7 mouse cellular contexts compared by ENCODE assay signal in the genomic region with DNA sequence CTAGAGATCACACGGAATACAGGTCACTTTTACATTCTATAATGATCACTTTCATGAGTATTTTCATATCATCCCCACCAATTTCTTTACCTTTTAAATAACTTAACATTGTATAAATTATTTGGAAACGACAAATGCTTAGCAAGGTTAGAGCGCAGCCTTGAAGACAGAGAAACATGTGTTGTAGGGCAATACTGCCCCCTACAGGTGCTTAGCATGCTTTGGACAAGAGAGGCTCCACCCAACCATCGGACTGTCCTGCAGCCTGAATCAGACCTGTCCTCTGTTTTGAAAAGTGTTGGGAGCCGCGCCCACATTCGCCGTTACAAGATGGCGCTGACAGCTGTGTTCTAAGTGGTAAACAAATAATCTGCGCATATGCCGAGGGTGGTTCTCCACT. TPM values are rescaled to one million over a fixed set of nuclear protein-coding genes. Genes with fewer than 3 reads are reported as not detected.
A peak's percentile ranks its signal among the peaks of the same experiment; 100 is the strongest.
DNase-seq lines count a peak whose midpoint lies in the region; ATAC-seq lines count a peak whose summit lies in the region.

No protein-coding gene starts in this region.

- DNase-seq in urinary bladder, postnatal 14 days (ENCODE audit: low spot score): peak; percentile 13
- DNase-seq in urinary bladder, postnatal 10 days (ENCODE audit: low spot score): no peak
- peak; percentile 34 for DNase-seq in adrenal gland, adult 8-10 months
- DNase-seq in kidney, postnatal 10 days: peak; percentile 33
- DNase-seq in Muller cell, postnatal 12 days (ENCODE audit: inconsistent ontology term): no peak
- DNase-seq in frontal cortex, postnatal 36 days (ENCODE audit: low spot score in 2 of 2): no peak

- no peak for ATAC-seq in granulocyte monocyte progenitor cell, adult 5-6 weeks (replicated peaks; ENCODE audit: poor library complexity, severe bottlenecking)

RNA-seq across cellular contexts. Expression of gene Rpl9-ps6, which starts 24.8 kb away (rescaled TPM):
- 10 to 100 TPM; 44.4 to 58.7 (median 53.0) TPM for total RNA-seq in adrenal gland, adult 8-10 months (2022)
- 146 and 204 TPM in 2 replicates for total RNA-seq in granulocyte monocyte progenitor cell, adult 5-6 weeks (2014; fragmentation: Nextera tagmentation)
- total RNA-seq in granulocyte monocyte progenitor cell, adult 5-6 weeks (2017): 105 and 159 TPM in 2 replicates

RNA-seq across cellular contexts. Expression of gene Minpp1, which starts 44.0 kb away (rescaled TPM):
- 10 to 100 TPM; 36.3 to 47.2 (median 39.0) TPM for total RNA-seq in adrenal gland, adult 8-10 months (2022)
- total RNA-seq in granulocyte monocyte progenitor cell, adult 5-6 weeks (2014; fragmentation: Nextera tagmentation): 36.3 and 45.2 TPM in 2 replicates
- total RNA-seq in granulocyte monocyte progenitor cell, adult 5-6 weeks (2017): 37.9 and 49.9 TPM in 2 replicates

RNA-seq across cellular contexts. Expression of gene Sgms1, which starts 52.1 kb away (rescaled TPM):
- total RNA-seq in adrenal gland, adult 8-10 months (2022): 100 to 1,000 TPM in 2 of 4 experiments, 10 to 100 TPM in 2; 96.1 to 103 (median 101) TPM
- total RNA-seq in granulocyte monocyte progenitor cell, adult 5-6 weeks (2014; fragmentation: Nextera tagmentation): 14.6 and 21.0 TPM in 2 replicates
- total RNA-seq in granulocyte monocyte progenitor cell, adult 5-6 weeks (2017): 13.2 and 18.1 TPM in 2 replicates

Comparison
In these comparisons a context has a peak if more than half of its experiments do, and no peak if none do; other contexts are left out.
1. DNase-seq: peak in urinary bladder, postnatal 14 days (single experiment), adrenal gland, adult 8-10 months (single experiment) and kidney, postnatal 10 days (single experiment); none in urinary bladder, postnatal 10 days (single experiment), Muller cell, postnatal 12 days (single experiment) and frontal cortex, postnatal 36 days (0 of 2).
2. RNA of gene Sgms1, which starts 52.1 kb away (total RNA-seq): 96.1 to 103 TPM in adrenal gland, adult 8-10 months; 13.2 to 21.0 TPM in granulocyte monocyte progenitor cell, adult 5-6 weeks; every median in the first group is over 4 times any median in the second.